Mouse (Mus musculus) brain, embryonic 14.5 days (tissue): ENCODE results near the gene 2010003K11Rik.

Experiments
- CTCF ChIP-seq: fragments of 200-500 bp; IDR thresholded peaks from 2 replicates; pipeline ENCODE4 v1.5.1; 2012; ENCODE audit warnings: inconsistent platforms, mild to moderate bottlenecking, moderate library complexity, borderline replicate concordance; ENCODE audit not compliant: insufficient read depth, insufficient read length; ENCODE audit errors: extremely low read depth
- POLR2A ChIP-seq: fragments of 200-500 bp; IDR thresholded peaks from 2 replicates; pipeline ENCODE4 v1.6.1; 2012; ENCODE audit warnings: mild to moderate bottlenecking, inconsistent platforms, borderline replicate concordance; ENCODE audit not compliant: poor library complexity, insufficient read depth, insufficient read length, severe bottlenecking; ENCODE audit errors: extremely low read depth

DNA sequence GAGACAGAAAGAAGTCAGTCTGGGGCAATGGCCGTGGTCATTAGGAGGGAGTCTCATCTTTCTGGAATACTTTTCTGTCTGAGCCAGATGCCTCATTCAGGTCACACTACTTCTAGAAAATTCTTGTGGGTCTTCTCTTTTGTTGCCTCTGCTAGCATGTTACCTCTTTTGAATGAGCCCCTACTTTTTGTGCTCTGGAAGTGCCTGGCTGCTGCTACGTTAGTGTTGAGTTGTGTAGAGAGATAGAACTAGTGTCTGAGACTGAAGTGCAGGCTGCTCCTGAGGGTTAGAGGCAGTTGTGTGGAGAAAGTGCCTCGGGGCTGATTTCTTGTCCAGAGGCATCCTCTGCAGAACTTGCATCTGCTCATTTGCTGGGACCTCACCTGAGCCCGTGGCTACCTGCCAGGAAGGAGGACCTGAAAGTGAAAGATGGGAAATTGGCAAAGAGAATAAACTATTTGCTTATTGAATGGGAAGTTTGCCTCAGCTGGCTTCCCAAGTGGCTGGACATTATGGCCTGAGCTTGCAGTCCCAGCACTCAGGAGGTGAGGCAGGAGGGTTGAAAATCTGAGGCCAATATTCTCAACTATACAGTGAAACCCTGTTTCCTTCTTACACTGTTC is 15.0 kb upstream of the 2010003K11Rik start:
- TF ChIP-seq POLR2A (no peak), CTCF (no peak)
